Mouse (Mus musculus) adrenal gland, postnatal 10 days (tissue): ENCODE data around the gene Cd209g. TPM values are rescaled to one million over a fixed set of nuclear protein-coding genes. Genes with fewer than 3 reads are reported as not detected.
"Not testable (repeated sequence)": the region's sequence is repeated elsewhere in the genome, so short reads cannot be mapped to it uniquely, and the experiment has no call there.

Experiments
- DNase-seq: peaks from one replicate; pipeline ENCODE4 v3.0.0; 2021; ENCODE audit warnings: mixed read lengths
- long read RNA-seq, 2 experiments: library from polyadenylated mRNA; stranded (forward); transcript quantifications; one replicate each; pipeline ENCODE4 v2.0.0; 2021
- total RNA-seq, 2 experiments: library from RNA; stranded (reverse); gene quantifications; 2 replicates each; pipeline ENCODE4 v1.2.3; 2021

Gene Cd209g
- total RNA-seq = under 1 TPM; 0.69 to 1.00 TPM
- long read RNA-seq, experiment 1, partial matches to known transcripts = 1 of 3 reads
- long read RNA-seq, experiment 1, other reads (novel, unspliced or antisense) = 1 of 3 reads
- long read RNA-seq, experiment 2 = 0 reads

- DNase-seq = no peak
These were observed at the start of gene Cd209g for GRCm38 (mm10) chr8:4133798-4134197. TSS of gene Cd209g (plus strand) at chr8:4134098.

GRCm38 (mm10) chr8:4087180-4087722, 46.6 kb upstream of the Cd209g start:
- DNase-seq = peak; percentile 11

GRCm38 (mm10) chr8:4088514-4088913, 45.4 kb upstream of the Cd209g start:
- not testable (repeated sequence) for DNase-seq

GRCm38 (mm10) chr8:4105735-4106134, 28.2 kb upstream of the Cd209g start, which contains the start of gene Cd209f:
TSS of gene Cd209f (minus strand) at chr8:4105835.
- not testable (repeated sequence) for DNase-seq

- peak; percentile 88 for DNase-seq
These were observed 6.1 kb downstream of the Cd209g start for GRCm38 (mm10) chr8:4139660-4140646.

GRCm38 (mm10) chr8:4141721-4142120, 7.8 kb downstream of the Cd209g start:
- no peak for DNase-seq

GRCm38 (mm10) chr8:4147272-4147671, 13.4 kb downstream of the Cd209g start:
- DNase-seq = no peak

- no peak for DNase-seq
These were observed 21.0 kb downstream of the Cd209g start for GRCm38 (mm10) chr8:4154878-4155277.

- DNase-seq = no peak
These were observed 28.9 kb downstream of the Cd209g start for GRCm38 (mm10) chr8:4162786-4163185.

- no peak for DNase-seq
These were observed 31.4 kb downstream of the Cd209g start for GRCm38 (mm10) chr8:4165176-4165851.

GRCm38 (mm10) chr8:4165852-4166751, 32.2 kb downstream of the Cd209g start, which contains the start of gene Evi5l:
TSS of gene Evi5l (plus strand) at chr8:4166567.
- DNase-seq = peak; percentile 99

GRCm38 (mm10) chr8:4166881-4167525, 33.1 kb downstream of the Cd209g start:
- DNase-seq = no peak

- DNase-seq = no peak
These were observed 34.0 kb downstream of the Cd209g start for GRCm38 (mm10) chr8:4167918-4168317.

- no peak for DNase-seq
These were observed 38.6 kb downstream of the Cd209g start for GRCm38 (mm10) chr8:4172486-4172885.

- DNase-seq = no peak
These were observed 40.1 kb downstream of the Cd209g start for GRCm38 (mm10) chr8:4174018-4174417.

GRCm38 (mm10) chr8:4183409-4183808, 49.5 kb downstream of the Cd209g start:
- no peak for DNase-seq

GRCm38 (mm10) chr8:4186151-4186550, 52.3 kb downstream of the Cd209g start:
- DNase-seq = no peak
